Mouse (Mus musculus) stomach, postnatal 0 days (tissue): ENCODE measurements around the gene Lipt2.
A peak's percentile ranks its signal among the peaks of the same experiment; 100 is the strongest.

Source experiments
- CTCF ChIP-seq: IDR thresholded peaks from 2 replicates; pipeline ENCODE4 v1.5.1; 2016; ENCODE audit warnings: antibody characterized with exemption, low read depth, mild to moderate bottlenecking, moderate library complexity
- EP300 ChIP-seq: optimal IDR thresholded peaks from 2 replicates; pipeline ENCODE3; 2016; ENCODE audit warnings: antibody characterized with exemption

DNA sequence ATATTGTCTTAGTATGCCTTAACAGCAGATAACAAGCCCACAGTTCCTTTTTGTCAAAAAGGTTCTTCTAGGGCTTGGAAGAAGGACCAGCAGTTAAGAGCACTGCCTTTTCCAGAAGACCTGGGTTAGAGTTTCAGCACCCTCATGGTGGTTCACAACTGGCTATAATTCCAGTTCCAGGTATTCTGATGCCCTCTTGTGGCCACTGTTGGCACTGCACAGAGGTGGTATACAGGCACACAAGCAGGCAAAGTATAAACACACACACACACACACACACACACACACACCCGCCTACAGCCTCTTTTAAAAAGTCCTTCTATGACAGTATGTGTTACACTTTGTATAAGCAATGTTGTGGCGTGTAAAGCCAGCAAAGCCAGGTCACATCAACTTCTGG, 34.9 kb upstream of the Lipt2 start:
- peak; percentile 73 for TF ChIP-seq CTCF
- no peak for TF ChIP-seq EP300
